Mouse (Mus musculus) CH12.LX (cell line): ENCODE data around the gene Gm21488. TPM values are rescaled to one million over a fixed set of nuclear protein-coding genes. Genes with fewer than 3 reads are reported as not detected.
"Not testable (repeated sequence)": the region's sequence is repeated elsewhere in the genome, so short reads cannot be mapped to it uniquely, and the experiment has no call there.

ENCODE experiments used
- DNase-seq: peaks from one replicate; pipeline ENCODE4 v3.0.0-alpha.2; 2013; ENCODE audit errors: extremely low read depth
- H3K27ac ChIP-seq: 2 replicates; pipeline ENCODE4 v1.5.1; 2012; ENCODE audit warnings: low read depth, mild to moderate bottlenecking, control low read depth, moderate library complexity; ENCODE audit not compliant: insufficient read depth
- H3K27me3 ChIP-seq: replicated peaks from 2 replicates; pipeline ENCODE3; 2012; ENCODE audit warnings: inconsistent platforms
- H3K36me3 ChIP-seq, 2 experiments: replicated peaks in 1 of 2; 2 replicates each; pipeline versions ENCODE3 to v1.6.1; 2012; ENCODE audit warnings: inconsistent platforms in 1 of 2, low read length in 1 of 2, mild to moderate bottlenecking in 1 of 2, mixed read lengths in 1 of 2, moderate library complexity in 1 of 2; ENCODE audit not compliant: control insufficient read depth in 1 of 2, insufficient read depth in 1 of 2
- H3K4me1 ChIP-seq, 2 experiments: 2 replicates each; pipeline ENCODE4 v1.6.1; 2012; ENCODE audit warnings: inconsistent platforms in 1 of 2, moderate library complexity in 1 of 2; ENCODE audit not compliant: insufficient read depth in 2 of 2, control insufficient read depth in 1 of 2
- H3K4me2 ChIP-seq: 2 replicates; pipeline ENCODE4 v1.6.1; 2012; ENCODE audit warnings: low read depth, mild to moderate bottlenecking, control low read depth; ENCODE audit not compliant: poor library complexity, insufficient read depth, severe bottlenecking
- H3K4me3 ChIP-seq, 3 experiments: fragments of 150-350 bp in 1 of 3; sonication (generic) in 1 of 3; replicated peaks in 1 of 3; 2 replicates each; pipeline versions ENCODE3 to v1.5.1; 2011 to 2012; ENCODE audit warnings: low read depth in 2 of 3, low read length in 2 of 3, mild to moderate bottlenecking in 2 of 3, moderate library complexity in 2 of 3, control low read depth in 1 of 3, improper control_type of control experiment in 1 of 3, inconsistent platforms in 1 of 3, mixed read lengths in 1 of 3; ENCODE audit not compliant: poor library complexity in 1 of 3
- H3K79me2 ChIP-seq: replicated peaks from 2 replicates; pipeline ENCODE4 v1.6.1; 2012; ENCODE audit warnings: mild to moderate bottlenecking, moderate library complexity; ENCODE audit not compliant: control insufficient read depth, poor library complexity, insufficient read depth, severe bottlenecking; ENCODE audit errors: extremely low read depth
- H3K9ac ChIP-seq: 2 replicates; pipeline ENCODE4 v1.6.1; 2012; ENCODE audit warnings: low read depth, mild to moderate bottlenecking, control low read depth, moderate library complexity; ENCODE audit not compliant: insufficient read depth
- H3K9me3 ChIP-seq: replicated peaks from 2 replicates; pipeline ENCODE3; 2012; ENCODE audit warnings: low read length, inconsistent platforms, mixed read lengths
- dilution Hi-C: fragments of 300-500 bp; cut with MboI; formaldehyde crosslinking; loops from 2 replicates; pipeline ENCODE4 v1.14.3; 2020; ENCODE audit warnings: low sequenced_read_pairs; ENCODE audit not compliant: extremely low pct_unique_long_range_greater_than_20kb, extremely low pct_ligation_motif_present
- in situ Hi-C: fragments of 300-500 bp; cut with MboI; formaldehyde crosslinking; loops from 3 replicates; pipeline ENCODE4 v1.14.3; 2019; ENCODE audit warnings: low sequenced_read_pairs, low pct_ligation_motif_present, low pct_unique_long_range_greater_than_20kb, mixed read lengths
- polyA plus RNA-seq: library from polyadenylated mRNA; unstranded; fragments of >175 nt; gene quantifications from 2 replicates; pipeline ENCODE4 v1.2.1, GENCODE M21; 2012; ENCODE audit warnings: low read depth; ENCODE audit not compliant: insufficient read length
- total RNA-seq, 2 experiments: library from RNA; depleted of rRNA; stranded (reverse); fragments of 300-350 nt in 1 of 2; fragments of >200 nt in 1 of 2; gene quantifications; 2 replicates each; pipeline ENCODE4 v1.2.3; 2012 to 2014

Gene Gm21488
- total RNA-seq (2012; rRNA removed) = not detected in 2 replicates
- total RNA-seq (2014; rRNA removed) = not detected in 2 replicates
- polyA plus RNA-seq = not detected in 2 replicates

DNA sequence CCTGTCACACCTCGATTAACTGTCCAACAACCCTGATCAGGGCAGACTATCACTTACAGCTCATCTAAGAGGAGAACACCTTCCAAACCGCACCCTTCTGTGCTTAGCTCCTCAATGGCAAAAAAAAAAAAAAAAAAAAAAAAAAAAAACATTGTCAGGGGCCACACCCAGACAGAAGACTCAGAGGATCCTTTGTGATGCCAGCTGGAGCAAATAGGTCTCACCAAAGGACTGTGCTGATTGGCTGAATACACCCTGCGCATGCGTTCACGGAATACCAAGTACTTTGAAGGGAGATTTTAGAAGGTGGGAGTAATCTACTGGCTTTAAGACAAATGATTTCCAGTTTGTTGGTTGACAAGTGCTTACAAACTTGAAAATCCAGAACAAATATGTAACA, at the start of gene Gm21488:
TSS of gene Gm21488 (minus strand) at position 101 of the 400 bp plus-strand sequence.
- H3K27ac ChIP-seq, H3K36me3 ChIP-seq, H3K4me3 ChIP-seq, H3K9me3 ChIP-seq, in situ Hi-C loops, H3K4me1 ChIP-seq, H3K79me2 ChIP-seq, DNase-seq, dilution Hi-C loops, H3K4me2 ChIP-seq, H3K27me3 ChIP-seq, H3K9ac ChIP-seq: not testable (repeated sequence)
